Mouse (Mus musculus) gastrocnemius, adult 8-10 months (tissue): ENCODE measurements around the gene Gm26741. TPM values are rescaled to one million over a fixed set of nuclear protein-coding genes. Genes with fewer than 3 reads are reported as not detected.

Source experiments
- DNase-seq, 2 experiments: peaks; one replicate each; pipeline ENCODE4 v3.0.0; 2022; ENCODE audit warnings: low spot score in 2 of 2
- total RNA-seq, 4 experiments: library from RNA; stranded (reverse); gene quantifications; 2 replicates each; pipeline ENCODE4 v1.2.4; 2022

Gm26741 gene
- total RNA-seq, 4 experiments from 2014 or later = not detected

DNA sequence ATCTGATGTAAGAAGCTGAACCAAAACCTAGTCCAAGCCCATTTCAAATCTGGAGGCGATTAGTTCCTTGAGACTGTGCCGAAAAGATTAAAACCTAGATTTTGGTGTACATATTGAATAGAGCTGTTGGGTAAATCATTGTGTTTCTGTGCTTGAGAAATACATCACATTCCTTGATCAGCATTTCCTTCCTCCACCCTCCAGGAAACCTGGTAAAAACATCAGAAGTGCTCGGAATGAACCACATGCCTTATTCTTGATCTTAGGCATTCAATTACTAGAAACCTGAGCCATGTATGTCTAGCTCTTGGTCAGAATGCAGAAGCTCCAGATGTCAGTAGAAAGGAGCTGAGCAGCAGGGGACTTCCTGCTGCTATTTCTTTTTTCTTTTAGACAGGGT is 30.9 kb downstream of the Gm26741 start:
- no peak for DNase-seq

DNA sequence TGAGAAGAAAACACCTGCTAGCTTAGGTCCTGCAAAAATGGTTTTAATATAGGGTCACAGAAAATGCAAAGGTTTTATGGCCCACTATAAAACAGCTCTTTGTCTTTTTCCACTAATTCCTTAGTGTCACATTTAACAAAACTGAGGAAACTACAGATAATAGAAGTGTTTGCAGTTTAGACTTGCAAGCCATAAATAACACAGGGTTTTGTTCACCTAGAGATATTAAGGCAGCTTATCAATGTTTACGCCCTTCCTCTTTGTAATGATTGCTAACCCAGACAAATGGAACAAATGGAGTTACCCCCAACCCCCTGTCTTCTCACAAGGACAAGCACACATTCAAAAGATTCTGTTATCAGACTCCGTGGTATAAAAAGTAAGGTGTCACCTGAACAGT is 32.6 kb downstream of the Gm26741 start:
- no peak for DNase-seq

DNA sequence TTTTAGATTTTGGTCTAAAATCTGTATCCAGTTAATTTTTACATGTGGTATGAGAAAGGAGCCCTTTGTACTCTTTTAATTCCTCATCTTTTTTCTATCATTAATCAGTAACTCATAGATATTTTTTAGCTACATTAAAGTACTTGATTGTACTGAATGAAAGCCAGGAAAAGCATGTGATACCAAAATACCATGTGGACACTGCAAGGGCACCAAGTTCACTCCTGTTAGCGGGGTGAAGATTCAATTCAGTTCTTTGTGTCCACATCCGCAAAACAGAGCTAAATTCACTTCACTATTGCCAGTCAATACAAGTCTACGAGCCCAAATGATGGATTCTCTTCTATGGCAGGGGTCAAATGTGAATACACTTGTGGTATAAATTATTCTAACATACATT is 38.1 kb downstream of the Gm26741 start:
- no peak for DNase-seq

DNA sequence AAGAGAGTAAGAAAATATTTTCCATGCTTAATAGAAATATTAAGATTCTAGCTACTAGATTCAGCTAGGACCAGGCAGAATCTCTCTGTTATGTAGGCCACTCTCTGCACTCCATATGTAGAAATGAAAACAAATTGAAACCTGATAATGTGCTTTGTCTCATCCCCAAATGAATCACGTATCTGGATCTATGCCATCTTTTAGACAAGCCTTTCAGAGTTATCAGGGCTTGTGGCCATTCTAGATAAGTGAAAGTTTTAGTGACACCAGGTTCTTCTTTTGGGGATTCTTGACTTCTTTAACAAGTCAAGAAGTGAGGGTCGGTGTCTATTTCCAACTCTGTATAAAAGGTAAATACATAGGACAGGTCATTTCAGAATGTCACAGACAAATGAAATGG is 40.1 kb downstream of the Gm26741 start:
- no peak for DNase-seq

DNA sequence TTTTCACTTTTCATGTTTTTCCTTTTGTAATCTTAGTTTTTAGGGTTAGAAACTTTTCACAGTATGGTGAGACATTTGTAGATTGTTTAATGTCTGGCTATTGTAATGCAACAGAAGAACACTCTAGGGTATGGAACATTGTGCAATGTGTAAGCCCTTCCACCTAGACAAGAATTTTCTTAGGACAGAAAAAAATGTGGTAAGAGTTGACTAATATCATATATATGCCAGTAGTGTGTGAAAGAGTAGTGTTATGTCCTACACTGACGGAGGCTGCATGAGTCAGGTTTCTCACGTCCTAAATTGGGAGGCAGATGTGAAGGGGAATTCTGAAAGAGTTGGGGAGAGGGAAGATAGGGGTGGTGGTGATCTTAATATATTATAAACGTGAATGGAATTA is 41.2 kb downstream of the Gm26741 start:
- no peak for DNase-seq

DNA sequence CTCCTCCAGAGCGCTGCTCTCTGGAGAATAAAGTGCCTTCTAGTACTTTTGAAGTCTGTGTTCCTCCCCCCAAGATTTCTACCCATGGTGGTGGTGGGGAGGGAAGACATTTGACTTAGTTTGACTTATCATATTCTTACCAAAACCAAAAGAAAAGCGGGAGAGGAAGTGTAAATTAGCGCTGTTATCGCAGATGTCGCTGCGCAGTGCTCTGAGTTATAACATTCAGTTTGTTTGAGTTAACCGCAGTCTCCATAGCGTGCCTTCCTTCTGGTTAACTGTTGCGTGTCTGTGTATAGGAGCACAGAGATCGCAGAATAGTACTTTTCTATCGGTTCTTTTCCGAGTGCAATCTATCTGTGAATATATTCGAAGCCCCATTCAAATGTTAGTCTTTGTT is 46.6 kb downstream of the Gm26741 start:
- DNase-seq = no peak

DNA sequence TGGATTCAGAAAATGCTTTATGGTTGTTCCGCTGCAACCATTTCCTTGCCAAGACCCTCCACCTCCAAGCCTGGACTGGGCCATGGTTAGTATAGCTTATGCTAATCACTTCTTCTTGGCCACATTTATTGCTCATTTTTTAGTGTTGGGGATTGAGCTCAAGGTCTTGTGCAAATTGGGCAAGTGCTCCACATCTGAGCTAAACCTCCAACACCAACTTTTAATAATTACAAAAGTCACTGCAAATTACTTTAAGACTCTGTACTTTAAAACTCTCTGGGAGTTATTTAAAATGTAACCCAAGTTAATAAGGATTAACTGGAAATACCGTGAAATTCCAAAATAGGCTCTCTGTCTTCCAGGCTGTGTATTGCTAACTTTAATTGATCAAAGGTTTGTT is 49.0 kb downstream of the Gm26741 start:
- DNase-seq = no peak

Other genes with a start within 250 kb of the Gm26741 start
- gene Ros1, start 163.5 kb upstream of the Gm26741 start, total RNA-seq = under 1 TPM in 2 of 4 experiments, not detected in 2; 0.05 to 0.08 TPM
- 1 to 10 TPM in 1 of 4 experiments, under 1 TPM in 3; 0.70 to 1.5 (median 0.76) TPM for gene Dcbld1, start 125.1 kb upstream of the Gm26741 start, total RNA-seq
- 1 to 10 TPM; 6.8 to 8.1 (median 7.8) TPM for gene Gopc, start 23.4 kb downstream of the Gm26741 start, total RNA-seq
- gene Nepn, start 30.2 kb downstream of the Gm26741 start, total RNA-seq = under 1 TPM in 1 of 4 experiments, not detected in 3; 0.19 TPM
- gene Nus1, start 58.8 kb downstream of the Gm26741 start, total RNA-seq = 10 to 100 TPM; 15.4 to 26.3 (median 19.9) TPM